Comparison of ENCODE assay signal across 26 mouse cellular contexts in the genomic region with DNA sequence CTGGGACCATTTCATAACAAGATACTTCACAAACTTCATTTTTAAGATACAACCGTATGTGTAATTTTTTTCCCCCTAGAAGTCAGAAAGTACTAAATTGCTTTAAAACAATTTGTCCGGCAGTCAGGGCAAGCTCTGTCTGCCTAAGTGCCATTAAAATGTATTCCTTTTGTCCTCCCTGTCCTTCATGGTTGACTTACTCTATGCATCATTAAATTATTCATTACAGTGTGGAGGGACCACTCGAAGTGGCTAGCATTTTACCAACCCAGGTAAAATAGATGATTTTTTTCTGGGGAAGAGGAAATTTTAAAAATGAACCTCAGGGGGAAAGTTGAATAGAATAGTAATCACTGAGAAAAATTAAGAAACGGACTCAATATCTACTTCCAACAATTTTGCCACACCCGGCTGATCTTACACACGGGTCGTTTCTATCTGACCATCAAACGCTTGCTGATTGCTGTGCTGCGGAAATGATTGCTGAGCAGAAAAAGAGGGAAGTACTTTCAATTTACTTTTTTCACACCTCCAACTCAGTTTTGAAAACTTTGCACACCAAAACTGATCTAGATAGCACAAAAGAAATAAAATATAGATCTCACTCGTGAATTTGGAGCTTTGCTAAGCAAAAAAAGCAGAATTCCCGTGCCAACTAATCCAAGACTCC. TPM values are rescaled to one million over a fixed set of nuclear protein-coding genes. Genes with fewer than 3 reads are reported as not detected.
"Had no signal": no experiment of that assay in that cellular context is flagged by ENCODE, and none has a peak within 500 bp of the region (broad histone marks: within the 10 kb centered on the region; RNA-seq: fewer than 3 reads in every experiment).

No protein-coding gene starts in this region.

- H3K27me3 ChIP-seq: limb, embryonic 13.5 days; liver, embryonic 12.5 days; liver, embryonic 15.5 days; lung, embryonic 15.5 days; megakaryocyte, embryonic 14.5 days; midbrain, embryonic 13.5 days; neural tube, embryonic 12.5 days; neural tube, embryonic 15.5 days had no signal

- H3K4me1 ChIP-seq: liver, embryonic 12.5 days; liver, embryonic 15.5 days; megakaryocyte, embryonic 14.5 days; midbrain, embryonic 13.5 days; neural tube, embryonic 12.5 days; neural tube, embryonic 15.5 days had no signal

- DNase-seq: kidney, adult 2 months; kidney, postnatal 14 days; kidney, postnatal 4 days; left cerebral cortex, postnatal 4 days; liver; lung, adult 18-20 months; lung, postnatal 10 days; lung, postnatal 36 days; right cerebral cortex, adult 18-20 months; right cerebral cortex, postnatal 14 days; right cerebral cortex, postnatal 4 days; thymus, adult 2 months; thymus, postnatal 14 days; thymus, postnatal 4 days had no signal

- H3K4me3 ChIP-seq: limb, embryonic 13.5 days; liver, embryonic 12.5 days; liver, embryonic 15.5 days; lung, embryonic 15.5 days; megakaryocyte, embryonic 14.5 days; midbrain, embryonic 10.5 days; midbrain, embryonic 13.5 days; neural tube, embryonic 12.5 days; neural tube, embryonic 15.5 days had no signal

- H3K27ac ChIP-seq: limb, embryonic 13.5 days; liver, embryonic 12.5 days; liver, embryonic 15.5 days; lung, embryonic 15.5 days; midbrain, embryonic 10.5 days; midbrain, embryonic 13.5 days; neural tube, embryonic 12.5 days; neural tube, embryonic 15.5 days had no signal

- H3K9ac ChIP-seq: limb, embryonic 13.5 days; liver, embryonic 12.5 days; liver, embryonic 15.5 days; lung, embryonic 15.5 days; midbrain, embryonic 13.5 days; neural tube, embryonic 12.5 days; neural tube, embryonic 15.5 days had no signal

- ATAC-seq: liver, embryonic 12.5 days; midbrain, embryonic 13.5 days had no signal

- H3K36me3 ChIP-seq: limb, embryonic 13.5 days; liver, embryonic 12.5 days; liver, embryonic 15.5 days; lung, embryonic 15.5 days; midbrain, embryonic 10.5 days; midbrain, embryonic 13.5 days; neural tube, embryonic 12.5 days; neural tube, embryonic 15.5 days had no signal

- H3K9me3 ChIP-seq: limb, embryonic 13.5 days; liver, embryonic 12.5 days; liver, embryonic 15.5 days; lung, embryonic 15.5 days; midbrain, embryonic 10.5 days; midbrain, embryonic 13.5 days; neural tube, embryonic 12.5 days had no signal

- H3K4me2 ChIP-seq: limb, embryonic 13.5 days; liver, embryonic 12.5 days; liver, embryonic 15.5 days; lung, embryonic 15.5 days; midbrain, embryonic 13.5 days; neural tube, embryonic 12.5 days; neural tube, embryonic 15.5 days had no signal

RNA-seq across cellular contexts. Expression of a gene that starts 46.7 kb away (rescaled TPM):
- total RNA-seq: layer of hippocampus, adult 18-20 months; layer of hippocampus, postnatal 14 days; left cerebral cortex, postnatal 14 days; left cerebral cortex, postnatal 4 days had no signal
